Mouse (Mus musculus): ENCODE results near the gene Cacnb4.

Gene Cacnb4

DNA sequence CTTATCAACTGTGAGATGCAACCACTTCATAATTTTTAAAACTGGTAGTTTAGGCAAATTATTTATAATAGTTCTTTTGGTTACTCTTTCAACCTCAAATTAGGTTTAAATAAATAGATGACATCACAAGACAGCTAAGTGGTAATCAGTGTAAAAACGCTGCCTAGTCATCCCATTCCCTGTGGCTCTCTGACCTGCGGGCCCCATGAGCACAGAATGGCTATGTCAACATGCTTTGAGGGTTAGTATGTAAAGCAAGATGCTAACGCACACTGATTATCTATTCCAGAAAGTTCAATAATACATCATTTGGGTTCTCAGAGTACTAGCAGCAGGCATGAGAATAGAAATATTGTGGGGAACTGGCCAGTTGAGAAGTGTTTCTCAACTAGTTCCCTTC, 108.5 kb downstream of the Cacnb4 start:
- DNase-seq (ENCODE audit: low spot score in 2 of 2) = no peak

DNA sequence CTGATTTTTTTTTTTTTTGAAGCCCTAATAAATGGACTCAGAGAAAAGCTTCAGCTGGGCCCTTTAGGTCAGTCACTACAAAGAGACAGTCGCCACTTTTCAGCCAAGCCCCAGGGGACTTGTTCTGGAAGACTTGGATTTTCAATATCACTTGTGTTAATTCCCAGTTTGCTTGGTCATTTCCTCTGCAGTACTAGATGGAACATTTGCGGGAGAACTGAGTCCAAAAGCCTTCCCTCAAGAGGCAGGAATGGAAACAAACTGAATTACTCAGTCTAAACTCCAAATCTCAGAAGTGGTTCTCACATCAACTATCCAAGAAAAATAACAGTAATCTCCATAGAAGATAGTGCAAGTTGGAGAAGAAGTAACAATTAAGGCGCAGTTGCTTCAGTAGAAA, 109.2 kb downstream of the Cacnb4 start:
- DNase-seq (ENCODE audit: low spot score in 2 of 2) = no peak

DNA sequence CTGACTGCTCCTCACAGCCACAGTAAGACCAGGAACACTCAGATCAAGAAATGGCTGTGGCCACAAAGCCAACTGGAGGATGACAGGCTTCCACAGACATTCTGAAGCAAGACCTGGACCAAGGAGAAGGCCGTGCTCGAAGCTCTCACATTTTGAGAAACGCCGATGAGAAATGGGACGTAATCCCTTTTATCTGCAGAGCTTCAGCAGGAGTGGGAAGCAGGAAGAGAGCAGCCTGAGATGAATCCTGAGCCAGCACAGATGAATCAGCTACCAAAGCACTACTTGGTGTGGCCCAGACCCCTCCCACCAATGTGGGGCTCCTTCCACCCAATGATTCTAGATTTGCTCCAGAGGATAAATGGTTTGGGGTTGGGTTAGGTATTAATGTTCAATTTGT, 113.4 kb downstream of the Cacnb4 start:
- DNase-seq (ENCODE audit: low spot score in 2 of 2) = no peak

DNA sequence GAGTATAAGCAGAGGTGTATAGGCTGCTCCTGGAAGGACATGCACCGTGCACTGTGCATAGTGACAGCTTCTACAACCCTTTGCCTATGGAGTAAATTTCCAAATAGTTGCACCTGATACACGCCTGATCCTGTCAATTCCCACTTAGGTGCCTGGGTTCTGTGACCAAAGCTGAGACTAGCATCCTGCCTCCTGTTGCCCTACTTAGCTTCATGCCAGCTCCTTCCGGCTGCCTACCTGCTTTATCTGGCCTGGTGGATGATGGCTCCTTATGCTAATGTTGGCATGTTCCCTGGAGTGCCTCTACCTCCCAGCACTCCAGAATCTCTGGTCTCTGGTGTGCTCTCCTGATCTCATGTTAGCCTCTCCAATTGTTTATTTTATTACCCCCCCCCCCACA, 114.3 kb downstream of the Cacnb4 start:
- no peak for DNase-seq (ENCODE audit: low spot score in 2 of 2)

DNA sequence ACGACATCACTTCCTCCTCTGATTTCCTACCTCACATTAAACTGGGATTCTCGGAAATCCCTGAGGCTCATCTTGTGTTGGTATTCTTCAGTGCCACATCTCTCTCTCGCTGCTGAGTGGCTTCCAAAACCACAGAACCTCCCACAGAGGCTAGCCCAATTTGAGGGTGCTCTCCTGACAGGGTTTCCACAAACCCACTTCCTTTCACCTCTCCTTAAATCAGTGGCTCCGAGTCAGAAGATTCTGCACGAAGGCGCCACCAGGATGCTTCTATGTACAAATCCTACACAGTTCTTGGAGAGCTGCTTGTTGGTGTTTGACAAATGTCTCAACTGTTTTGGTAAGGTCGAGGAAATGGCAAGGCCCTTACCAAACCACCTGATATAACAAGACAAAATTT, 115.5 kb downstream of the Cacnb4 start:
- no peak for DNase-seq (ENCODE audit: low spot score in 2 of 2)

DNA sequence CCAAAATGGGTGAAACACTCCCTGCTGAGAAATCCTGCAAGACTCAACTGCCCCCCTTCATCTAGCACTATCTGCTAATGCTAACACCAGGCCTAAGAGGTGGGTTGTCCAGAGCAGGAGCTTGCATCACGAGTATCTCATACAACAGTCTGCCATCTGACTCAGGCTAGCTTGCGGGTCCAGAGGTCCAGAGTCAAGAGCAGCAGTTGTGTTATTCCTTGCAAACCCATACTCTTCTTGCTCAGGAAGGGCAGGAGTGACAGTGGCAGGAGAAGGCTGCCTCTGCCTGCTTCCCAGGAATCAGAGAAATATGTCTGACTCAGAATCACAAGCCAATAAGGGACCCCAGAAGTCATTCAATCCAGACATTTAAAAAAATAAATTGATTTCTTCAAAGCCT, 116.4 kb downstream of the Cacnb4 start:
- no peak for DNase-seq (ENCODE audit: low spot score in 2 of 2)

DNA sequence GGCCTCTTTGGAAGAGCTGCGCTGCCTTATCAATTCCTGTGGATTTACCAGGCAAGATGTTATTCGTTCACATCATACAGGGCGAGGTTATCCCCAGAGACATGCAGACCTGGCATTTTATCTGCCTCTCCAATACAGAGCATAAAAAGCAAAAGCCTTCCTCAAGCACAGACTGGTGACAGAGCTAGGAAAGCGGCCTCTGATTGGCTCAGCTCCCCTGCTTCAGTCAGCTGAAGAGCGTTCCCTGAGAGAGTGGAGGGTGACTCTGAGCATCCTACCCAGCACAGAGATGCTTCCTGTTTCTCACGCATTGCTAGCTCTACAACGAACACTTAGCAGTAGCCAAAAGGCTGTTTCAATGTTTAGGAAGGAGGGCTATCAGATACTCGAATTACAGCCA, 118.2 kb downstream of the Cacnb4 start:
- no peak for DNase-seq (ENCODE audit: low spot score in 2 of 2)

DNA sequence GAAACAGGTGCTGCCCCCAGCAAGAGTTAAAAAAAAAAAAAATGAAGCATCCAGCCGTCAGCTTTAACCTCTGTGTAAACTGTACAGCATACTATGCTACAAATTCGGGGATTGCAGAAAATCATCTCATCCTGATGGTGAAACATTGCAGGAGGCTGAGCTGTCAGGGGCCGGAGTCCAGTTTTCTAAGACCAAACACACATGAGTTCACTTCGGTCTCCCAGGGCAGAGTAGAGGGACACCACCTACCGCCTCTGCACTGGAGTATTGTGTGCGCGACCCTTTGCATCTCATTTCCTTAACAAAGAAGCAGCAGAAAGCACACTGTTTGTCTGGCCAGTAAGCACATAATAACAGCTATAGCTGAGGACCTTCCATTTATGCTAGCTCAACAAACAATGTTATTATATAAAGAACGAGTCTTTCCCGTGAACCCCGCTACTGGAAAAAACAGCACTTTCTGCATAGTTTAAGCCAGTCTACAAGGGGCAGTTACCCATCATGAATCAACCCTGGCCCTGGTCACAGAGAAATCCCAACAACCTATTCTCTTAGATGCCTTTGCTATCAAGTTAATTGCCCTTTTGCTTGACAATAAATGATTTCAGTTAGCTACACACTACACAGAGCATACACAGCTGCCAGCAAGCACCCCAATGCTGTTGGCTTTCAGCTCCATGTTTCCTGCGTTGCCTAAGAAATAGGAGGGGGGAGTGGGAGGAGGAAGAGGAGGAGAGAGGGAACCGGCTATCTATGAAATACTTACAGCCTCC, 118.9 kb downstream of the Cacnb4 start:
- DNase-seq (ENCODE audit: low spot score in 2 of 2) = no peak

DNA sequence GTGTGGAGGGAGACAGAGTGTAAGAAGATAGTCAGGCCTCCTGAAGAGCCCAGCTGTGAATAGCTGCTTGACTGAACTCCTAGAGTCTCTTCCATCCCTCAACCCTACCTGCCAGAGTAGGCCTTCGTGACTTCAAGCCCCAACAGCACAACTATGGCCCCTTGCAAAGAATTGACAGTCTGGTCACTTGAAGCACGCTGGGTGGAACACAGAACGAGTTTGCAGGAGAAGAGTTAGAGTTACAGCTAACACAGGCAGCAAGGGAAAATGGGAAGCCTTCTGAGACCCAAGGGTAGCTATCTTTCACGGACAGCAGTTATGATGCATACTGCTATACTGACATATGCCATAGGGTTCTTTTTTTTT, 119.7 kb downstream of the Cacnb4 start:
- no peak for DNase-seq (ENCODE audit: low spot score in 2 of 2)

DNA sequence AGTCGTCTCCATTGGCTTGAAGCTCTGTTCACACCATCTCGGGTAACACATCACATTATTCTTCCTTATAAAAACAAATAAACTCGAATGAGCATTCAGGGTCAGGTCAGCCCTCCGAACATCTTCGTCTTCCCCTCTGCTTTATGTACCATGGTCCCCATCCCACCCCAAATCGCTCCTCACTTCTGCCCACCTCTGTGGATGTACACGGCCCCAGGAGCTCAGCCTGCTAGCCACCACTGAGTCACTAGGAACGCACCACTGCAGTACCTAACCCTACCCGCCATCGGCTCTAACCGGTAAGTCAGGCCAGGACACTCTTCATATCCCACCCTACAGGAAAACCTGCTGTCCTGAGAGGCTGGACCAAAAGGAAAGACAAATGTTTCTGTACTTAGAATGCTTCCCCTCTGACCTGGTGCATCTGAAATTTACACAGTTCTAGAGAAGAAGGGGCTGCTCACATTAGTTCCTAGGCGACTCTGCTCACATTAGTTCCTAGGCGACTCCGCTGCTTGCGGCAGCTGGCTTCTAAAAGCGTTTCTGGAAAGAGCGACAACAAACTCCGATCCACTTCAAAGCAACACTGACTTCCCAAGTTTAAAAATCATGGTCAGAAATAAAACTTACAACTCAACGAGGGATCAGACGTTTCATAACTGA, 120.2 kb downstream of the Cacnb4 start:
- DNase-seq (ENCODE audit: low spot score in 2 of 2) = no peak

DNA sequence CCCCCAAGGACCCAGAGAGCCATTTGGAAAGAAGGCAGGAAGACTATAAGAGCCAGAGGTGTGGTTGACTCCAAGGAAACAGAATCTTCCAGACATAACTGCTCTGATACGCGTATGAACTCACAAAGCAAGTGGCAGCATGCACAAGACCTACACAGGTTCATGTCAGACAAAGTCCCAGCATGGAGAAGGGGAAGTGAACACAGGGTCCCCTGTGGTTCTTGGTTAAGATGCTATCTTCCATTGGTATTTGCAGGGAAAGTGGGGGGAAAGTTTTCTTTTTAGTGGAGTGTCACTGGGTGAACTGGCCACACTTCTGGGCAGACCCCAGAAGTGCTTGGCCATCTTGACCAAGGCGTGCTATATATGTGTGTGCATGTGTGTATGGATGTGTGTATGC, 128.2 kb downstream of the Cacnb4 start:
- DNase-seq (ENCODE audit: low spot score in 2 of 2) = no peak

DNA sequence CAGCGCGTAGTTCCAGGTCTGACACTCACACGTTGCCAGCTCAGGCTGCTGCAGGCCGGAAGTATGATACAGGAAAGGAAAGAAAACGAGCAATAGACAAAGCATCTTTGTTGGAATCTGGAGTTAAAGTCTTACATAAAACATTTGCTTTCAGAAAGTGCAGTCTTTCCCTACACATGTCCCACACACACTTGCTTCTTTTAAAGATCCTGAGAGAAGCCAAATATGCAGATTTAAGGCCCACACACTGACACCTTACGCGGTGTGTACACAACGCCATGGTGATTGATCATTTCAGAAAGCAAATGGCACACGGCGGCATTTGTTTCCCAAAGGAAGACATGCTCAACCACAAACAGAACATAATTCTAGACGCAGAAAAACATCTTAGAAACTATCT, 129.3 kb downstream of the Cacnb4 start:
- DNase-seq (ENCODE audit: low spot score in 2 of 2) = no peak

DNA sequence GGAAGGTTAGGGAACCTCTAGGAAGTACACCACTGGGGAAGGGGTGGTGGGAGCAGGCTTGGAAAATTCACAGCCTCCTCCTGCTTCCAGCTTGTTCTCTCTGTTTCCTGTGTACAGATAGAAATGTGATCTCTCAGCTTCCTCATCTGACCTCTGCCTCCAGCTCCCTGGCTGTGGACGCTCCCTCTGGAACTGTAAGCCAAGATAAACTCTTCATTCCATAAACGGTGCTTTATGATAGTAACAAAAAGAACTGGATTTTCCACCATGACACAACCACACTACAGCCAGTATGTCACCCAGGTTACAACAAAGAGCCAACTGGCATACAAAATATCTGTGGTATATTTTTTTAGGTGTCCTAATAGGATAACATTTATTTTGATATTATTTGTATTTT, 132.1 kb downstream of the Cacnb4 start:
- no peak for DNase-seq (ENCODE audit: low spot score in 2 of 2)

DNA sequence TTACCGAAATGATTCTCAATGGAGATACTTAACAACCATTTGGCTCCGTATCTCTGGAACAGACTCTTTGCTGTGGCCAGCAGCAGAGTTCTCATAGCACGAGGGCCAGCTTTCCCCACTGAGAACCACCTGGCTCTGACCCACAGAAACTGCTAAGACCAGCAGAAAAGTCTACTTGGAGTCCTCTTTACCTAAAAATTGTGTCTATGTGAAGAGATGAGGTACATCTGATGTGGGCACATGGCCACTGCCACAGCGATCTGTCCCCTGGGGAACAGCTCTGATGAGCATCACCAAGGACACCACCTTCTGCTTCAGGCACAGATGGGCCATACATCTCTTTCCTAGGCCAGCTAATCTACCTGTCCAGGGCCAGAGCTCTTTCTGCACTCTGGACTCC, 135.6 kb downstream of the Cacnb4 start:
- DNase-seq (ENCODE audit: low spot score in 2 of 2) = no peak

DNA sequence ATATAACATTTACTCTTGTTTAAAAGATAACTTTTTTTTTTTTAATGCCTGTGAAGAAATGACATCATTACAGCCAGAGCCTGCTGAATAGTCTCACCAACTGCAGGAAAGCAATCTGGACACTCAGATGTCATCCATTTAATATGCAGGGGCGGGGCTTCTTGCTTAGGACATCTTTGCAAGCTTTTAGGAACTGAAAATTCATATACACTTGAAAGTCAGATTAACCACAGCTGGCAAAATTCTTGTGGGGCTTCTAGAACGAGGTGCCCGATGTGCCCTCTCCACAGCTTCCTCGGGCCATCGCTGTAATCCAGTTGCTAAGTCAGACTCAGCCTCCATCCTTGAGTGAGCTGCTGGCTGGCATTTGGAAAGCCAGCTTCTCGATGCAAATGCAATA, 137.3 kb downstream of the Cacnb4 start:
- no peak for DNase-seq (ENCODE audit: low spot score in 2 of 2)

DNA sequence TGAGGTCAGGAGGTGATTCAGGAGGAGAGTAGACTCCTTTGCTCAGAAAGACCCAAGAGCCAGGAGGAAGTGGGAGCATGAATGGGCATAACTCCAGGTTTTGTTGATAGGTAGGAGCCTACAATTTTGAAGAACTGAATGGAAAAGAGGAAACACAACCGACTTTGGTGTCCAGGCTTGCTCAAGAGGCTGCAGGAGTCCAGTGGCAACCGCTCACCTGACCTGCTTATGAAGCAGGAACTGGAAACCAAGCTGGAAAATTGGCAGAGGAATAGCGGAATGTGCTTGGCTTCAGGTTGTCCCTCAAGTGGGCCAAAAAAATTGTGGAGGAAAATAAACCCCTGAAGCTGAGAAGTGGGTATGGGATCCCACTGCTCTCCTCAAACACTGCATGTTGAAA, 139.0 kb downstream of the Cacnb4 start:
- no peak for DNase-seq (ENCODE audit: low spot score in 2 of 2)

DNA sequence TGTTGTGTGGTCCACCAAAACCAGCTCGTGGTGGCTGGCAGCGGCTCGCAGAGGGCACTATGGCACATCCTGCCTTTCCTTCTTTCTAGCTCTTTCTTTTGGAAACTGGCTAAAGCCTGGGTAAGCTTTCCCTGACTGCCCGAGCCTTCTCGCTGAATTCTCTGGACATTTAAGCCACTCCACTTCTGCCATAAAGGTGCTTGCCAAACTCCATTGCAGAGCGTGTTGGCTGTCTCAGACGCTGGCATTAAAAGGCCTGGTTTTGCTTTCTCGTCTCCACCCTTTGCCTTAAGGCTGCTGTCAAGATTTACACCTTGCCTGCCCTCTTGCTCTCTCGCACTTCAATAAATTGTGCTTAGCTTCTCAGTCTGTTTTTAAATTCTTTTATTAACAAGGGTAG, 139.5 kb downstream of the Cacnb4 start:
- DNase-seq (ENCODE audit: low spot score in 2 of 2) = no peak

DNA sequence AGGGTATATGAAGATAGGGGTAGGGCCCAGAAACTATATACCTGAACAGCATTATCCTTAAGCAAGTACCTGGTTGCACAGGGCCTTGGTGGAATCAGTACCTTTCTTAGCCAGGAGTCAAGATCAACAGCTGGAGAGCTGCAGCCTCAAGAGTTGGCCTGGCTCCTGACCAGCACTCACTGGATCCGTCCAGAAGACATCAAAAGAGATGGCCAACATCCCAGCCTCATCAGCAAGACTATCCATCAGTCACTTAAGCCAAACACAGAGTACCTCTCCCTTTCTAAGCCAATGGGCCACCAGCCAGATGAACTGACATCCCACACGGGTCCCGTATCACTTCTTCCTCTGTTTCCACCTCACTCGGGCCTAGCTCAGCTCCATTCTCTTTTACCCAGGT, 140.1 kb downstream of the Cacnb4 start:
- no peak for DNase-seq (ENCODE audit: low spot score in 2 of 2)

DNA sequence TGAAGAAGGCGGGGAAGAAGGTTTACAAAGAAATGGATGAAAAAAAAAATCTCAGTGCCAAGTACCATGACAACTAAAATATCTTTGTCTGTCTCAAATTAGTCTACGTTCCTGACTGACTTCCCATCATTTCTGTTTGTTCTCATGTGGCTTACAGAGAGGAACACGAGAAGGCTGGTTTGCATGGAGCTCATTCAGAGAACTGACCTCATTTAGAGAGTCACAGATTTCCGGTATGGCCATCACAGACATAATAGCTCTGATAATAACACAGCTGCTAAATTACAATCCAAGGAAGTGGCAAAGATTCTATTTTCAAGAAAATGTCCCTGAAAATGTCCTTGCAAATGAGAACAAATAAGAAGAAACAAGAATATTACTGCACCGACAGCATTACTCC, 142.9 kb downstream of the Cacnb4 start:
- DNase-seq (ENCODE audit: low spot score in 2 of 2) = no peak

DNA sequence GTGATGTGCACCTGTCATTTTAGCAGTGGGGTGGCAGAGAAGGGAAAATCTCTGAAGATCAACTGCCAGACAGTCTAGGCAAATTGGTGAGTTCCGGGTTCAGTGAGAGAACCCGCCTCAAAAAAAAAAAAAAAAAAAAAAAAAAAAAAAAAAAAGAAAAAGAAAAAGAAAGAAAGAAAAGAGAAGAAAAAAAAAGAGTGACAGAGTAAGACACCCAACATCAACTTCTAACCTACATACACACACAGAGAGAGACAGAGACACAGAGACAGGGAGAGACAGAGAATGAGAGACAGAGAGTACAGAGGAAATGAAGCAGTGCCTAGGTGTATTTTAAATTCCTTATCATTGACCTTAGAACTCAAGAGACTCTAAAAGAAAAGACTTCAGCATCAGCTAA, 146.1 kb downstream of the Cacnb4 start:
- no peak for DNase-seq (ENCODE audit: low spot score in 2 of 2)

DNA sequence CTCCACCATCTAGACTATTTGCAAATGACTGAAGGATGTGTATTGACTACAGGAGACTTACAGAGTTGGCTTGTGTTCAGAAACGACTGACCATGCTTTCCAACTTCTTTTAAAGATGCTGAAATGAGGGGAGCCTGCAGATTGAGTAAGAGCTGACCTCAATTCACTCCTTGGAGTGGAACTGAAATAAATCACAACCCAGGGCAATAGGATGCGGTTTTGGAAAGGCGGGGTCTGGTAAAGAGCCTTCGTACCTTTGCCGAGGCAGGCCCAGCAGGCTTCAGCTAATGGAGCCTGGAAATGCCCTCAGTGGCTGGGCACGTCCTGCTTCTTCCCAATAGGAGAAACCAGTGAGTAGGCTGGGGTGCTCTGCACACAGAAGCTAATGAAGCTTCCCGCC, 147.4 kb downstream of the Cacnb4 start:
- DNase-seq (ENCODE audit: low spot score in 2 of 2) = no peak

DNA sequence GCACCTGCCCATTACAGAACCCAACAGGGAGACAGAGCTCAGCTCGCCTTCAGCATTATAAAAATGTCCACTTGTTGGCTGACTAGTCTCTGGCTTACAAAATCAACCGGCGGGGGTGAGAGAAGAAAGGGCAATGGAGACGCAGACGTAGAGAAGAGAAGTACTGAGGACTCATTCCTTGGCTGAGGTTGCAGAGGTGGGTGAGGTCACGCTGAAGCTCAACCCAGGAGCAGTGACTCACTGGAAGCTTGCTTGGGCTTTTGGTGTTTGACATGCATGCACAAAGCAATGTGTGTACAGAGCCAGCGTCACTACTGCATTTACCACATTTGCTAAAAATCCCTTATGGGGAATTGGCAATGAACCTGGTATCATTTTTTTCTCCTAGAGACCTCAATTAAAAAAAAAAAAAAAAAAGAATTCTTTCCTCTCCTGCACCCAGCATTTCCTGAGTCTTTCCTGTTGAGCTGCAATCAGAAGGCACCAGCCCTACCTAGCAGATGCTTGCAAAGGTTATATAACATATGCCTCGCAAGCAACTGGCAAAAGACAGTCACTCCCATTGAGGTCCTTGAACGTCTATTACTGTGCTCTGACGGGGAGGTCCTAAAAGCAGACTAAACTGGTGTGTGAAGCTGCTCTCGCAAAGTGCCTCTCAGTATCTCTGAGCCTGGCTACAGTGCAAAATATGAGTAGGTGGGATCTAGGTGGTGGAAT, 150.6 kb downstream of the Cacnb4 start:
- peak in 1 of 2 experiments; percentile 14 for DNase-seq (ENCODE audit: low spot score in 2 of 2)

DNA sequence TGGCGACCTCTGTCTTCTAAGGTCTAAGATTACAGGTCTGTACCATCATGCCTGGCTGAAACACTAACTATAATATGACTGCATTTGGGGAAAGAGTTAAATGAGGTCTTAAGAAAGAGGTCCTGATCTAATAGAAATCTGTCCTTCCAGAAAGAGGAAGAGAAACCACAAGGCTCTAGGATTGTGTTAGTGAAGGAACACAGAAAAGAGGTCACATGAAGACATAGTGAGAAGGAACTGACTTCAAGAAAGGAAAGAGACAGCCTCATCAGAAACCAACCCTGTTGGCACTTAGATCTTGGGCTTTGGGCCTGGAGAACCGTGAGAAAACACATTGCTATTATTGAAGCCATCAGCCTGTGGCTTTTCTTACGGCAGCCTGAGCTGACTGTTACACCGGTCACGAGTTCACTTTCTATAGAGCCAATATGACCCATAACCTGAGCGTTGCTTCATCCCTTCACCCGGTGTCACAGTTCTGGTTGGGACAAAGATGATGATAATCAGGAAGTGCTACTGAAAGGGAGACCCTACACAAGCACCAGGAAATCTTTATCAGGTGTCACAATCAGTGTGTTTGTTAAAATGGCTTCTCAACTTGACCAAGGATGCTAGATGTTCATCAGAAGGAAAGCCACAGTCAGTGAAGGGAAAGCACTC, 153.4 kb downstream of the Cacnb4 start:
- no peak for DNase-seq (ENCODE audit: low spot score in 2 of 2)

All from urinary bladder, postnatal 36 days (tissue).